12 mouse cellular contexts compared by ENCODE assay signal in the genomic region with DNA sequence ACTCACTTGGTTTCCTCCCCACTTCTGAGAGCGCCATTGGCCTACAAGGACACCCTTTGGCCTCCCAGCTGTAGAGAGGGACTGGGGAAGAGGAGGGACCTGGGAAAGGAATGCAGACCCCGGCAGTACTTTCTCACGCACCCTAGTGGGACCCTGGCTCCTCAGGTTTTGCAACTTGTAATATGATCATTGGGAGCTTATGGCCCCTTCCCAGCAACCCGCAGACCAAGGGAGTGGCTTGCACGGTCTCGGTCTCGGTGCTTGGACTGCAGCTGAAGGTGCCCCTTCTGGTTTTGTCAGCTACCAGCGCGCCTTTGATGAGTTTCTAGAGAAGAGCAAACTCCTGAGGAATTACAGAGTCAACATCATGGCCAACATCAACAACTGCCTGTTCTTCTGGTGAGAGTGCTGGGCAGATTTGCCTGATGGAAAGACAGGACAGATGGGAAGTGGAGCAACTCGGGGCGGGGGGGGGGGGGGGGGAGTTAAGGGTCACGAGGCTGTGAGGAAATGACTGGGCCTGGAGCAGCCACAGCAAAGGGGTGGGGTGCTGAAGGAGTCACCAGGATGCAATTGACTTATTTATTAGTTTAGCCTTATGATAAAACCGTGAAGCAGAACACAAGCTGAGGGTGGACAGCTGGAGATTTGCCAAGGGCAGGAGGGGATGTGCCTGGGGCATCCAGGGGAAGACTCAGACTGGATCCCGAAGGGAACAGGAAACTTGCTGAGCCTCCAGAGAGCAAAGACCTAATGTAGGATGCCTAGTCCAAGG. TPM values are rescaled to one million over a fixed set of nuclear protein-coding genes. Genes with fewer than 3 reads are reported as not detected.
DNase-seq lines count a peak whose midpoint lies in the region; TF ChIP-seq lines count a peak whose summit lies in the region.
"Had no signal": no experiment of that assay in that cellular context is flagged by ENCODE, and none has a peak within 500 bp of the region (broad histone marks: within the 10 kb centered on the region; RNA-seq: fewer than 3 reads in every experiment).

No protein-coding gene starts in this region.

- 31% methylated on average over 14 of the region's 14 CpGs for WGBS in kidney, adult 2 months

- no peak for TF ChIP-seq CTCF in gastrocnemius, adult 2 months (IDR thresholded peaks at IDR 0.05)
- no peak for TF ChIP-seq CTCF in kidney, adult 2 months (conservative IDR thresholded peaks at IDR 0.05; ENCODE audit: insufficient read depth, insufficient read length, low read depth, low read length)

- no peaks in the 10 kb centered on the region; the same call in 1 of the 2 replicates for H3K36me3 ChIP-seq in kidney, adult 2 months (ENCODE audit: control insufficient read depth, insufficient read depth, low read length)

- H3K4me1 ChIP-seq in kidney, adult 2 months (ENCODE audit: control insufficient read depth, insufficient read depth, low read length) = peaks cover 30% of the 10 kb centered on the region

- H3K27ac ChIP-seq in gastrocnemius, adult 2 months = peak overlapping the region; percentile 80
- peak overlapping the region; percentile 87 for H3K27ac ChIP-seq in kidney, adult 2 months (ENCODE audit: insufficient read depth, low read depth, low read length)

- TF ChIP-seq POLR2A in kidney, adult 2 months (IDR thresholded peaks at IDR 0.05; ENCODE audit: low read depth, low read length) = no peak

- intact Hi-C loops in gastrocnemius, adult 2 months (cut with DNase I) = no loop called here

- H3K27me3 ChIP-seq in kidney, adult 2 months (replicated peaks; ENCODE audit: control insufficient read depth, insufficient read depth, low read length) = no peaks in the 10 kb centered on the region

- DNase-seq in gastrocnemius, adult 2 months = no peak
- no peak for DNase-seq in gastrocnemius, postnatal 4 days (ENCODE audit: low spot score in 2 of 2)
- DNase-seq in adrenal gland, postnatal 25 days = peak; percentile 62
- DNase-seq in kidney, adult 2 months = peak; percentile 93
- DNase-seq in lung, postnatal 25 days (ENCODE audit: low spot score) = peak; percentile 49
- DNase-seq in layer of hippocampus, postnatal 36 days = no peak
- DNase-seq in layer of hippocampus, postnatal 25 days (ENCODE audit: extremely low spot score in 1 of 2, low spot score in 1 of 2) = no peak
- no peak for DNase-seq in right cerebral cortex, postnatal 36 days (ENCODE audit: low spot score in 2 of 2)
- DNase-seq: B cell, adult 2 months; right cerebral cortex, postnatal 14 days had no signal

- peak overlapping the region; percentile 46; the same call in 1 of the 2 replicates for H3K4me3 ChIP-seq in gastrocnemius, adult 2 months
- H3K4me3 ChIP-seq in kidney, adult 2 months (ENCODE audit: insufficient read depth, low read depth, low read length) = no peak overlapping the region

RNA-seq across cellular contexts. Expression of a gene that starts 6.8 kb away (rescaled TPM):
- 10 to 100 TPM; 29.1 to 54.8 TPM for total RNA-seq in gastrocnemius, adult 2 months (2021)
- 10 to 100 TPM in 1 of 2 experiments, 1 to 10 TPM in 1; 7.0 to 10.2 TPM for total RNA-seq in gastrocnemius, postnatal 4 days (2021)
- 7.2 and 15.0 TPM in 2 replicates for total RNA-seq in adrenal gland, postnatal 25 days (2021)
- 48.5 and 56.2 TPM in 2 replicates for polyA plus RNA-seq in kidney, adult 2 months (2012; rRNA removed)
- total RNA-seq in layer of hippocampus, postnatal 36 days (2021) = 1 to 10 TPM in 1 of 2 experiments, under 1 TPM in 1; 0.40 to 1.0 TPM
- total RNA-seq in layer of hippocampus, postnatal 25 days (2021) = under 1 TPM; 0.63 to 0.81 TPM
- polyA plus RNA-seq: activated CD4-positive, CD25-positive, alpha-beta regulatory T cell, adult 4 months had no signal

RNA-seq across cellular contexts. Expression of a gene that starts 32.3 kb away (rescaled TPM):
- total RNA-seq in gastrocnemius, adult 2 months (2021) = 1 to 10 TPM in 1 of 2 experiments, under 1 TPM in 1; 0.56 to 1.5 TPM
- 1 to 10 TPM; 5.0 to 6.1 TPM for total RNA-seq in gastrocnemius, postnatal 4 days (2021)
- total RNA-seq in adrenal gland, postnatal 25 days (2021) = 4.4 and 5.7 TPM in 2 replicates
- polyA plus RNA-seq in kidney, adult 2 months (2012; rRNA removed) = 42.9 and 50.5 TPM in 2 replicates
- total RNA-seq in layer of hippocampus, postnatal 36 days (2021) = 1 to 10 TPM; 3.3 to 5.5 TPM
- total RNA-seq in layer of hippocampus, postnatal 25 days (2021) = 1 to 10 TPM; 2.6 to 3.4 TPM
- polyA plus RNA-seq: activated CD4-positive, CD25-positive, alpha-beta regulatory T cell, adult 4 months had no signal

RNA-seq across cellular contexts. Expression of a gene that starts 36.5 kb away (rescaled TPM):
- total RNA-seq in gastrocnemius, adult 2 months (2021) = under 1 TPM; 0.20 to 0.33 TPM
- 1 to 10 TPM; 6.9 to 7.5 TPM for total RNA-seq in gastrocnemius, postnatal 4 days (2021)
- not detected in 2 replicates for total RNA-seq in adrenal gland, postnatal 25 days (2021)
- 2.8 and 4.3 TPM in 2 replicates for polyA plus RNA-seq in kidney, adult 2 months (2012; rRNA removed)
- 1 to 10 TPM; 5.5 to 7.8 TPM for total RNA-seq in layer of hippocampus, postnatal 36 days (2021)
- total RNA-seq in layer of hippocampus, postnatal 25 days (2021) = 1 to 10 TPM; 5.6 to 7.8 TPM
- polyA plus RNA-seq: activated CD4-positive, CD25-positive, alpha-beta regulatory T cell, adult 4 months had no signal

RNA-seq across cellular contexts. Expression of a gene that starts 42.5 kb away (rescaled TPM):
- total RNA-seq in gastrocnemius, adult 2 months (2021) = not detected
- total RNA-seq in gastrocnemius, postnatal 4 days (2021) = under 1 TPM in 1 of 2 experiments, not detected in 1; 0.59 TPM
- 0.85 TPM in 1 of 2 replicates, not detected in the other for total RNA-seq in adrenal gland, postnatal 25 days (2021)
- 0.13 and 0.15 TPM in 2 replicates for polyA plus RNA-seq in kidney, adult 2 months (2012; rRNA removed)
- total RNA-seq in layer of hippocampus, postnatal 36 days (2021) = 1 to 10 TPM in 1 of 2 experiments, not detected in 1; 1.2 TPM
- total RNA-seq in layer of hippocampus, postnatal 25 days (2021) = under 1 TPM in 1 of 2 experiments, not detected in 1; 0.86 TPM
- polyA plus RNA-seq: activated CD4-positive, CD25-positive, alpha-beta regulatory T cell, adult 4 months; gonadal fat pad, adult 2 months had no signal

Comparison
In these comparisons a context has a peak if more than half of its experiments do, and no peak if none do; other contexts are left out.
1. DNase-seq: peak in adrenal gland, postnatal 25 days (single experiment), kidney, adult 2 months (single experiment) and lung, postnatal 25 days (single experiment); none in gastrocnemius, adult 2 months (single experiment), gastrocnemius, postnatal 4 days (0 of 2), layer of hippocampus, postnatal 36 days (0 of 2), layer of hippocampus, postnatal 25 days (0 of 2) and right cerebral cortex, postnatal 36 days (0 of 2).